Mouse (Mus musculus): ENCODE data around the gene Tmem210.

DNA sequence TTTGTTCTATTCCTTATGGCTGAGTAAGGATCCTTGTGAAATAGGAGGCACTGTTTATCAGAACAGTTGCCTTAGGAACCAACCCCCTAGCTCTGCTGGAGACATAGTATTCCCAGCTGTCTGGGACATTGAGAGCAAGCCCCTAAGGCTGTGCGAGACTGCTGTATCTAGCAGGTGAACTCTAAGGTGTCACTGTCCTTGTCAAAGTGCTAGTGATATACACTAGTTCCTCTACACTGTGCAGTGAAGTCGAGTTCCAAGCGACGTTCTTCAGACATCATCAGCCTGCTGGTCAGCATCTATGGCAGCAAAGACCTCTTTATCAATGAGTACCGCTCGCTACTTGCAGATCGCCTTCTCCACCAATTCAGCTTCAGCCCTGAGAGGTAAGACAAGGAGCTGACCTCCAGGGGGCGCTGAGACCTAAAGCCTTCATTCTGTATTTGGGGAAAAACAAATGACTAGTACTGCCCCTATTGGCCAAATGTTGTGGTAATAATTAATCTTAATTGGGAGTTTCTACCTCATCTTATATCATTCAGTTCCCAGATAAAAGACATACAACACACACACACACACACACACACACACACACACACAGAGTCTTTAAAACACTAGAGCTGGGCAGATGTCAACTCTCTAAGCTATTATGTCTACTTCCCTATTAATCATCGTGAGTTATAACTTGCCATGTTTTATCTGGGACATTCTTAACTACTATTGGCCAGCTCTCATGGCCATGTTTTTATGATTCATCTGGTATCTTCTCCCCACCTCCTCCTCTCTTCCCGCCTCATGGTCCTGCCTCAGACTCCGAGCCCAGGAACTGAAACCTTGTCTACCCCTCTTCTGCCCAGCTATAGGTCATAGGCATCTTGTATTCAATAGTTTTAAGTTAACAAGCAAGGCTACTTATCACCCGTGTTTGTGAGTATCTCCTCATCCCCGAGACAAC lies 8.7 kb upstream of the Tmem210 start:
- no peak for TF ChIP-seq TAL1 (IDR thresholded peaks at IDR 0.05; ENCODE audit: low read length)
- no peak for TF ChIP-seq GATA1 (IDR thresholded peaks at IDR 0.05; ENCODE audit: low read length)
